21 mouse cellular contexts compared by ENCODE assay signal in genomic region chr3:41523460-41523859, GRCm38 (mm10).
"Had no signal": no experiment of that assay in that cellular context is flagged by ENCODE, and none has a peak within 500 bp of the region (broad histone marks: within the 10 kb centered on the region; RNA-seq: fewer than 3 reads in every experiment).

No protein-coding gene starts in this region.

- H3K4me2 ChIP-seq: hindbrain, embryonic 13.5 days; hindbrain, embryonic 15.5 days; kidney, embryonic 15.5 days; limb, embryonic 12.5 days had no signal

- H3K36me3 ChIP-seq: heart, embryonic 10.5 days; heart, embryonic 12.5 days; hindbrain, embryonic 10.5 days; hindbrain, embryonic 13.5 days; hindbrain, embryonic 15.5 days; kidney, embryonic 15.5 days; limb, embryonic 10.5 days; limb, embryonic 12.5 days had no signal

- H3K4me1 ChIP-seq: hindbrain, embryonic 13.5 days; hindbrain, embryonic 15.5 days; limb, embryonic 10.5 days; limb, embryonic 12.5 days had no signal

- H3K27ac ChIP-seq: hindbrain, embryonic 10.5 days; hindbrain, embryonic 13.5 days; hindbrain, embryonic 15.5 days; hindbrain, postnatal 0 days; kidney, postnatal 0 days; layer of hippocampus, adult 2 months; left cerebral cortex, adult 2 months; limb, embryonic 10.5 days; limb, embryonic 12.5 days had no signal

- H3K27me3 ChIP-seq: heart, embryonic 12.5 days; hindbrain, embryonic 13.5 days; hindbrain, embryonic 15.5 days; kidney, embryonic 15.5 days; limb, embryonic 12.5 days had no signal

- H3K9me3 ChIP-seq: heart, embryonic 10.5 days; hindbrain, embryonic 10.5 days; hindbrain, embryonic 15.5 days; kidney, embryonic 15.5 days; limb, embryonic 10.5 days; limb, embryonic 12.5 days had no signal

- H3K4me3 ChIP-seq: hindbrain, embryonic 10.5 days; hindbrain, embryonic 13.5 days; hindbrain, embryonic 15.5 days; kidney, embryonic 15.5 days; layer of hippocampus, adult 2 months; left cerebral cortex, adult 2 months; limb, embryonic 10.5 days; limb, embryonic 12.5 days had no signal

- DNase-seq: forebrain, postnatal 0 days; gastrocnemius, postnatal 14 days; gastrocnemius, postnatal 36 days; heart, postnatal 4 days; kidney, adult 11 months; kidney, adult 2 months; kidney, adult 9 months; kidney, postnatal 14 days; kidney, postnatal 4 days had no signal

- H3K9ac ChIP-seq: forebrain, postnatal 0 days; heart, embryonic 12.5 days; hindbrain, embryonic 13.5 days; hindbrain, embryonic 15.5 days; kidney, embryonic 15.5 days; limb, embryonic 12.5 days had no signal

- ATAC-seq: forebrain, postnatal 0 days; hindbrain, postnatal 0 days had no signal
